Mouse (Mus musculus): ENCODE measurements around the gene Zfp819. TPM values are rescaled to one million over a fixed set of nuclear protein-coding genes. Genes with fewer than 3 reads are reported as not detected.

Zfp819 gene
- polyA plus RNA-seq, 1 experiment from 2014 or later, result 0.79 TPM

DNA sequence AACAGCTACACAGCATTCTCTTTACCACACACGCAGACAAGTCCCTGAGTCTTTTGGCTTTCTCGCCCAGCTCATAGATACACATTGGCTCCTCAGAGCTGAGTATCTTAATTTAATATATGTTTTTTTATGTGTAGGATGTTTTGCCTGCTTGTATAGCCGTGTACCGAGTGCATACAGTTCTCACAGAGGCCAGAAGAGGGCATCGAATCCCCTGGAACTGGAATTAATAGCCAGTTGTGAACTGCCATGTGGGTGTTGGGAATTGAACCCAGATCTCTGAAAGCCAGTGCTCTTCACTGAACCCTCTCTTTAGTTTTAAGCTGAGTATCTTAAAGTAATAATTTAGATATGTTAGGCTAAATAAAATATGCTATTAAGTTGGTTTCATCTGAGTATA, 22.2 kb upstream of the Zfp819 start:
- Histone ChIP-seq H3K36me3 (ENCODE audit: control insufficient read depth, insufficient read depth, low read length) (peaks cover 29% of the 10 kb centered on the region), H3K27me3 (ENCODE audit: control insufficient read depth, insufficient read depth, low read length) (no peaks in the 10 kb centered on the region), H3K4me2 (ENCODE audit: low read depth, severe bottlenecking) (no peak overlapping the region), H3K9ac (ENCODE audit: low read length) (no peak overlapping the region), H3K4me3 (ENCODE audit: low read depth, low read length) (no peak overlapping the region), H3K4me1 (ENCODE audit: control insufficient read depth, insufficient read depth, low read length) (peaks cover 4% of the 10 kb centered on the region; the same call in 1 of the 2 replicates), H3K9me3 (ENCODE audit: control insufficient read depth, low read length) (no peaks in the 10 kb centered on the region), H3K27ac (replicated peaks; ENCODE audit: low read depth, low read length) (no peak overlapping the region)
- ATAC-seq (ENCODE audit: insufficient number of reproducible peaks, low FRiP score, low TSS enrichment, low read depth), result no peak
- WGBS, result 94% methylated on average over 5 of the region's 5 CpGs
- no peak for DNase-seq (ENCODE audit: low spot score)

DNA sequence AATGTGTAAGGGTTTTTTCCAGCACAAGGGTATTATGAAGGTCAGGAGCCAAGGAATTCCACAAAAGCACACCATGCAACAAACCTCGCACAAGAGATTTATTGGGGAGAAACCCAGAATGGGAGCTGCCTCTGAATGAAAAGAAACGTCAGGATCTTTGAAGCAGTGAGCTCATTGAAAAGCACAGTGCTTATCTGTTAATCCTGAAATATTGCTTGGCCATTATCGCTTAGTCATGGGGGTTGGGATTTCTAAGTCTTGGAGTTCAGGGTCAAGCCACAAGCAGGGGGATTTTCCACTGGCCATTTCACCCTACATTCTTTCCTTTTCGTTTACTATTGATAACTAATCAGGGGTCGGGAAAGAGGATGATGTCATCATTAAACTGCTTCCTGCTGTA, 5.1 kb upstream of the Zfp819 start:
- WGBS, result 49% methylated on average over 5 of the region's 5 CpGs
- Histone ChIP-seq H3K9ac (ENCODE audit: low read length) (no peak overlapping the region), H3K27me3 (ENCODE audit: control insufficient read depth, insufficient read depth, low read length) (no peaks in the 10 kb centered on the region), H3K4me3 (ENCODE audit: low read depth, low read length) (no peak overlapping the region), H3K9me3 (ENCODE audit: control insufficient read depth, low read length) (no peaks in the 10 kb centered on the region), H3K4me2 (ENCODE audit: low read depth, severe bottlenecking) (no peak overlapping the region), H3K36me3 (ENCODE audit: control insufficient read depth, insufficient read depth, low read length) (no peaks in the 10 kb centered on the region), H3K4me1 (ENCODE audit: control insufficient read depth, insufficient read depth, low read length) (no peaks in the 10 kb centered on the region), H3K27ac (replicated peaks; ENCODE audit: low read depth, low read length) (no peak overlapping the region)
- DNase-seq (ENCODE audit: low spot score) (no peak), ATAC-seq (ENCODE audit: insufficient number of reproducible peaks, low FRiP score, low TSS enrichment, low read depth) (no peak)

DNA sequence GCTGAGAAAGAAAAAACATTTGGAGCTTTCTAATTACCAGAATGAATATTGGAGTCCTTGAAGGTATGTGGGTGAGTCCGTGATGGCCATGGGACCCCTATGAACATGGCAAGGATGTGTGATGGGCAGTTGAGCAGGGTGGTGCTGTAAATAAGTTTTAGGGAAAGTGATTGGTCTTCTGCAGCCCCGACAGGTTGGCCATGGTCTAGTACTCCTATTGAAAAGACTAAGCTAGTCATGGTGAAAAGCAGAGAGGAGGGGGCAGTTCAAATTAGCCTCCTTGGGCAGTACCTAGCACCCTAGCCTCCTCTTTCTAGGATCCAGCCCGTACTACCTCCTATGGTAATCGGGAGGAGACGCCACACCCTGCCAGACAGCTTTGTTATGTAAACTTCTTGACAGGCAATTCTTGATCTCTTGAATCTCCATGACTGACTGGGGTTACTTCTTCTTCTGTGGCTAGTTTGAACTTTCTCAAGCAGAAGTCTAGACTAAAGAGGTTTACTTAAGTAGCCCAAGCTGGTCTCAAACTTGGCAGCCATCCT, 846 bp downstream of the Zfp819 start:
- no peak overlapping the region for H3K4me3 ChIP-seq (ENCODE audit: low read depth, low read length)
- H3K27me3 ChIP-seq (ENCODE audit: control insufficient read depth, insufficient read depth, low read length), result no peaks in the 10 kb centered on the region
- 34% methylated on average over 5 of the region's 5 CpGs for WGBS
- H3K36me3 ChIP-seq (ENCODE audit: control insufficient read depth, insufficient read depth, low read length), result no peaks in the 10 kb centered on the region
- peak overlapping the region; percentile 79 for H3K4me2 ChIP-seq (ENCODE audit: low read depth, severe bottlenecking)
- H3K4me1 ChIP-seq (ENCODE audit: control insufficient read depth, insufficient read depth, low read length), result no peaks in the 10 kb centered on the region
- DNase-seq (ENCODE audit: low spot score) (no peak), ATAC-seq (ENCODE audit: insufficient number of reproducible peaks, low FRiP score, low TSS enrichment, low read depth) (no peak)
- H3K9ac ChIP-seq (ENCODE audit: low read length), result no peak overlapping the region
- H3K9me3 ChIP-seq (ENCODE audit: control insufficient read depth, low read length), result no peaks in the 10 kb centered on the region
- no peak overlapping the region for H3K27ac ChIP-seq (replicated peaks; ENCODE audit: low read depth, low read length)

GRCm38 (mm10) chr7:43608316-43608824, 1.4 kb downstream of the Zfp819 start:
- Histone ChIP-seq H3K27me3 (ENCODE audit: control insufficient read depth, insufficient read depth, low read length) (no peaks in the 10 kb centered on the region), H3K4me3 (ENCODE audit: low read depth, low read length) (no peak overlapping the region), H3K27ac (replicated peaks; ENCODE audit: low read depth, low read length) (no peak overlapping the region), H3K9me3 (ENCODE audit: control insufficient read depth, low read length) (no peaks in the 10 kb centered on the region), H3K36me3 (ENCODE audit: control insufficient read depth, insufficient read depth, low read length) (no peaks in the 10 kb centered on the region), H3K4me2 (ENCODE audit: low read depth, severe bottlenecking) (no peak overlapping the region), H3K4me1 (ENCODE audit: control insufficient read depth, insufficient read depth, low read length) (no peaks in the 10 kb centered on the region), H3K9ac (ENCODE audit: low read length) (no peak overlapping the region)
- whole genome bisulfite sequencing, result 79% methylated on average over 7 of the region's 7 CpGs
- ATAC-seq (ENCODE audit: insufficient number of reproducible peaks, low FRiP score, low TSS enrichment, low read depth) (no peak), DNase-seq (ENCODE audit: low spot score) (no peak)

DNA sequence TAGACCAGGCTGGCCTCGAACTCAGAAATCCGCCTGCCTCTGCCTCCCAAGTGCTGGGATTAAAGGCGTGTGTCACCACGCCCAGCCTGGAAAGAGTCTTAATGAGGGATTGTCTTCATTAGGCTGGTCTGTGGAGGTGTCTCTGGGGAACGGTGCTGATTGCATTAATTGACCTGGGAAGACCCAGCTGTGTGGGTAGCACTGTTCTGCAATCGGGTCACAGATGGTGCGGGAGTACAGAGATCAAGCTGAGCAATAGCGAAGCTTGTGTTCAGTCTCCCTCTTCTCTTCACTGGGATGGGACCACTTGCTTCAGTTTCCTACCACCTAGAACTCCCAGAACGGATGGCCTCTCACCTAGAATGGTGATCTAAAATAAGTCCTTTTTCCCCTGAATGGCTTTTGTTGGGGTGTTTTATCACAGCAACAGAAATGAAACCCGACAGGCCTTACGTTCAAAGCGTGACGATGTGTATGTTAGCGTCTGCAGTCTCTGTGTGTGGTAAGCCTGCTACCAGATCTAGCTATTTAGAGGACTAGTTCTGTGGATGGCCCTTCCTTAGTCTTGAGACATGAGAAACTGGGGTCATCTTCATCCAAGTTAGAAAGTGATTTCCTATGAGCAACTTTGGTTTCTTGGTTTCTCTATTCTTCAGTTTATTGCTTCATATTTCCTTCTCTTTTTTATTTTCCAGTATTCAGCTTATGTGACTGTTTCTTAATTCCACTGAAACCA, 7.0 kb downstream of the Zfp819 start:
- WGBS, result 92% methylated on average over 14 of the region's 14 CpGs
- ATAC-seq (ENCODE audit: insufficient number of reproducible peaks, low FRiP score, low TSS enrichment, low read depth) (no peak), DNase-seq (ENCODE audit: low spot score) (no peak)
- H3K36me3 ChIP-seq (ENCODE audit: control insufficient read depth, insufficient read depth, low read length), result no peaks in the 10 kb centered on the region
- H3K27me3 ChIP-seq (ENCODE audit: control insufficient read depth, insufficient read depth, low read length), result no peaks in the 10 kb centered on the region
- no peak overlapping the region for H3K9ac ChIP-seq (ENCODE audit: low read length)
- H3K4me3 ChIP-seq (ENCODE audit: low read depth, low read length), result no peak overlapping the region
- H3K4me2 ChIP-seq (ENCODE audit: low read depth, severe bottlenecking), result no peak overlapping the region
- no peak overlapping the region for H3K27ac ChIP-seq (replicated peaks; ENCODE audit: low read depth, low read length)
- H3K9me3 ChIP-seq (ENCODE audit: control insufficient read depth, low read length), result no peaks in the 10 kb centered on the region
- H3K4me1 ChIP-seq (ENCODE audit: control insufficient read depth, insufficient read depth, low read length), result no peaks in the 10 kb centered on the region

DNA sequence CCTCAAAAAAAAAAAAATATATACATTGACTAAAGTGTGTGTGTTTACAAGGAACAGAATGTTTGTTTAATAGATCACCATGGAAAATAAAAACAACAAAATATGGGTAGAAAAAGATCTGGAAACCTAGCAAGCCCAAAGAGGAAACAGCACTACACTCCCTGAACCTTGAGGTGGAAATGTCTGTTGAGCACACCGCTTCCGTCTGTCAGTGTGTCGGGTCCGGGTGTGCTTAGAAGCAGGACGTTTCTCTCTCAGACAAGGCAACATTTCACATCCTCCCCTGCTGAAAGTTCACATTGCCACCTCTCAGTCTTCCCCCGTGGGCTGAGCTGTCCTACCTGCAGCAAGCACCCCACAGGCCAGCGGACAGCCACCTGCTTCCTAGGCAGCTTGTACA, 16.0 kb downstream of the Zfp819 start:
- H3K36me3 ChIP-seq (ENCODE audit: control insufficient read depth, insufficient read depth, low read length), result no peaks in the 10 kb centered on the region
- H3K4me2 ChIP-seq (ENCODE audit: low read depth, severe bottlenecking), result no peak overlapping the region
- ATAC-seq (ENCODE audit: insufficient number of reproducible peaks, low FRiP score, low TSS enrichment, low read depth), result no peak
- no peak overlapping the region for H3K4me3 ChIP-seq (ENCODE audit: low read depth, low read length)
- no peak overlapping the region for H3K27ac ChIP-seq (replicated peaks; ENCODE audit: low read depth, low read length)
- no peak overlapping the region for H3K9ac ChIP-seq (ENCODE audit: low read length)
- WGBS, result 84% methylated on average over 7 of the region's 7 CpGs
- DNase-seq (ENCODE audit: low spot score), result no peak
- H3K9me3 ChIP-seq (ENCODE audit: control insufficient read depth, low read length), result no peaks in the 10 kb centered on the region
- H3K27me3 ChIP-seq (ENCODE audit: control insufficient read depth, insufficient read depth, low read length), result no peaks in the 10 kb centered on the region
- no peaks in the 10 kb centered on the region for H3K4me1 ChIP-seq (ENCODE audit: control insufficient read depth, insufficient read depth, low read length)

DNA sequence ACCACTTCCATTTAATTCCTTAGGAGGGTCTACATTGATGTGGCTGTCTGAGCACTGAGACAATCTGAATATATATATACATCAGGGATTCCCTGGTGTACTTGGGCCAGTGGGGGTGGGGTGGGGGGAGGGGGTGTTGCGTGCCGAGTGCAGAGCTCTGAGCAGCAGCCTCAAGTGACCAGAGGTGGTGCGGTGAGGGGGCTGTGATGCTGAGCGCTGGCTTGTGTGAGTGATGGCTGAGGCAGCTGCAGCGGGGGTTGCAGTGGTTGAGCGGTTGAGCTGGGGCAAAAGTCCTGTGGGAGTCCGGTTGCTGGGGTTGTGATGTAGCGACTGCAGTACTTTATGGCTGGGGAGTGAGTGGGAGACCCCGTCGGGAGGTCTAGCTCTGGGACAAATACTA, 16.9 kb downstream of the Zfp819 start:
- no peak for ATAC-seq (ENCODE audit: insufficient number of reproducible peaks, low FRiP score, low TSS enrichment, low read depth)
- H3K36me3 ChIP-seq (ENCODE audit: control insufficient read depth, insufficient read depth, low read length), result no peaks in the 10 kb centered on the region
- no peaks in the 10 kb centered on the region for H3K27me3 ChIP-seq (ENCODE audit: control insufficient read depth, insufficient read depth, low read length)
- no peak overlapping the region for H3K4me2 ChIP-seq (ENCODE audit: low read depth, severe bottlenecking)
- no peak overlapping the region for H3K27ac ChIP-seq (replicated peaks; ENCODE audit: low read depth, low read length)
- DNase-seq (ENCODE audit: low spot score), result peak; percentile 38
- no peaks in the 10 kb centered on the region for H3K4me1 ChIP-seq (ENCODE audit: control insufficient read depth, insufficient read depth, low read length)
- no peak overlapping the region for H3K4me3 ChIP-seq (ENCODE audit: low read depth, low read length)
- 8% methylated on average over 10 of the region's 10 CpGs for WGBS
- H3K9ac ChIP-seq (ENCODE audit: low read length), result no peak overlapping the region
- no peaks in the 10 kb centered on the region for H3K9me3 ChIP-seq (ENCODE audit: control insufficient read depth, low read length)

DNA sequence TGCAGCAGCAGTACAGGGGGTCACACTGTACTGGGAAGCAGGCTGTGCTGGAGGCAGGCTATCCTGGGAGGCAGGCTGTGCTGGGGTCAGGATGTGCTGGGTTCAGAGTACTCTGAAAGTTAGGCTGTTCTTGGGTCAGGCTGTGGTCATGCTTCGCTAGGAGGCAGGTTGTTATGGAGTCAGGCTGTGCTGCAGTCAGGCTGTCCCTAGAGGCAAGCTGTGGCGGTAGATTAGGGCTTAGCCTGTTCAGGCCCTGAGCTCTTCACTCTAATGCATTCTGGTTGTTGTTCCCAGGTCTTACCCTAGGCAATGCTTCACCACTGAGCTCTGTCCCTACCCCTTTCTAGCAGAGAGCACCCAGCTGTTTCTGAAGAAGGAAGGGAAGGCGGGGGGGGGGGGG, 18.1 kb downstream of the Zfp819 start:
- Histone ChIP-seq H3K27ac (replicated peaks; ENCODE audit: low read depth, low read length) (no peak overlapping the region), H3K4me2 (ENCODE audit: low read depth, severe bottlenecking) (no peak overlapping the region), H3K9ac (ENCODE audit: low read length) (no peak overlapping the region), H3K4me3 (ENCODE audit: low read depth, low read length) (no peak overlapping the region), H3K9me3 (ENCODE audit: control insufficient read depth, low read length) (no peaks in the 10 kb centered on the region), H3K4me1 (ENCODE audit: control insufficient read depth, insufficient read depth, low read length) (no peaks in the 10 kb centered on the region), H3K36me3 (ENCODE audit: control insufficient read depth, insufficient read depth, low read length) (no peaks in the 10 kb centered on the region), H3K27me3 (ENCODE audit: control insufficient read depth, insufficient read depth, low read length) (no peaks in the 10 kb centered on the region)
- 69% methylated on average over 3 of the region's 3 CpGs for WGBS
- DNase-seq (ENCODE audit: low spot score), result no peak
- no peak for ATAC-seq (ENCODE audit: insufficient number of reproducible peaks, low FRiP score, low TSS enrichment, low read depth)
